Mouse (Mus musculus) embryonic facial prominence, embryonic 12.5 days (tissue): ENCODE results near the gene Defb47. TPM values are rescaled to one million over a fixed set of nuclear protein-coding genes. Genes with fewer than 3 reads are reported as not detected.

Experiments
- ATAC-seq: fragments of 200-750 bp; cut with Nextera tagmentation; 2 replicates; pipeline ENCODE4 v1.8.0; 2017; ENCODE audit not compliant: insufficient number of reproducible peaks, insufficient read depth, low FRiP score, low TSS enrichment
- H3K27ac ChIP-seq: fragments of 300-500 bp; sonication (generic); 2 replicates; pipeline ENCODE4 v1.5.1; 2016; ENCODE audit warnings: mild to moderate bottlenecking
- H3K27me3 ChIP-seq: fragments of 300-500 bp; sonication (generic); 2 replicates; pipeline ENCODE4 v1.6.1; 2016; ENCODE audit warnings: mild to moderate bottlenecking, moderate library complexity
- H3K36me3 ChIP-seq: fragments of 300-500 bp; sonication (generic); 2 replicates; pipeline ENCODE4 v1.6.1; 2016; ENCODE audit warnings: mild to moderate bottlenecking
- H3K4me1 ChIP-seq: fragments of 300-500 bp; sonication (generic); 2 replicates; pipeline ENCODE4 v1.6.1; 2016
- H3K4me2 ChIP-seq: fragments of 300-500 bp; sonication (generic); replicated peaks from 2 replicates; pipeline ENCODE4 v1.6.1; 2016; ENCODE audit warnings: mild to moderate bottlenecking, moderate library complexity
- H3K4me3 ChIP-seq: fragments of 300-500 bp; sonication (generic); 2 replicates; pipeline ENCODE4 v1.5.1; 2016; ENCODE audit warnings: mild to moderate bottlenecking
- H3K9ac ChIP-seq: fragments of 300-500 bp; sonication (generic); 2 replicates; pipeline ENCODE4 v1.6.1; 2016; ENCODE audit warnings: mild to moderate bottlenecking, moderate library complexity
- H3K9me3 ChIP-seq: fragments of 300-500 bp; sonication (generic); 2 replicates; pipeline ENCODE4 v1.6.1; 2016; ENCODE audit warnings: mild to moderate bottlenecking, moderate library complexity
- WGBS: fragments of 180-500 bp; shearing (Covaris S2); methylation state at CpG from one replicate; pipeline ENCODE4 v1.1.7; 2016; 5-methylcytosine and 5-hydroxymethylcytosine counted together
- polyA plus RNA-seq: library from polyadenylated mRNA; unstranded; fragments of >200 nt; fragmentation: Nextera tagmentation; extraction: Ambion mirVana; gene quantifications from 2 replicates; pipeline ENCODE4 v1.2.1, GENCODE M21; 2016

Gene Defb47
- not detected in 2 replicates for polyA plus RNA-seq

- WGBS: 82% methylated on average over 8 of the region's 8 CpGs
- no peak within 1 kb of the TSS for H3K4me3 ChIP-seq
- ATAC-seq: no peak
- peaks cover 8% of the 10 kb centered on the region; the same call in 1 of the 2 replicates for H3K4me1 ChIP-seq
- H3K27me3 ChIP-seq: no peaks in the 10 kb centered on the region
- H3K36me3 ChIP-seq: no peaks in the 10 kb centered on the region
- H3K4me2 ChIP-seq: no peak within 1 kb of the TSS
- H3K9ac ChIP-seq: no peak within 1 kb of the TSS
- no peak within 1 kb of the TSS for H3K27ac ChIP-seq
- H3K9me3 ChIP-seq: no peaks in the 10 kb centered on the region
Measured at GRCm38 (mm10) chr14:62997777-62998176, at the start of gene Defb47. Gene Defb47 (plus strand): TSS chr14:62998077.

GRCm38 (mm10) chr14:62956091-62956490 is 41.8 kb upstream of the Defb47 start:
- H3K9me3 ChIP-seq: no peaks in the 10 kb centered on the region
- H3K9ac ChIP-seq: no peak overlapping the region
- no peak overlapping the region for H3K4me2 ChIP-seq
- 86% methylated on average over 9 of the region's 9 CpGs for WGBS
- H3K4me3 ChIP-seq: no peak overlapping the region
- H3K36me3 ChIP-seq: peaks cover 50% of the 10 kb centered on the region
- no peak overlapping the region for H3K27ac ChIP-seq
- no peaks in the 10 kb centered on the region for H3K4me1 ChIP-seq
- no peak for ATAC-seq
- no peaks in the 10 kb centered on the region for H3K27me3 ChIP-seq

- Histone ChIP-seq H3K36me3 (no peaks in the 10 kb centered on the region; the same call in 1 of the 2 replicates), H3K9me3 (no peaks in the 10 kb centered on the region), H3K27me3 (no peaks in the 10 kb centered on the region), H3K4me3 (no peak overlapping the region), H3K4me2 (no peak overlapping the region), H3K4me1 (peaks cover 7% of the 10 kb centered on the region; the same call in 1 of the 2 replicates), H3K9ac (no peak overlapping the region), H3K27ac (no peak overlapping the region)
- no peak for ATAC-seq
- 89% methylated on average over 4 of the region's 4 CpGs for WGBS
Measured at GRCm38 (mm10) chr14:62963632-62964031, 34.2 kb upstream of the Defb47 start.

GRCm38 (mm10) chr14:62965342-62965741 is 32.5 kb upstream of the Defb47 start:
- H3K4me3 ChIP-seq: no peak overlapping the region
- 84% methylated on average over 5 of the region's 5 CpGs for WGBS
- H3K27me3 ChIP-seq: no peaks in the 10 kb centered on the region
- H3K9me3 ChIP-seq: no peaks in the 10 kb centered on the region
- no peak overlapping the region for H3K9ac ChIP-seq
- ATAC-seq: no peak
- peak overlapping the region; percentile 42; the same call in 1 of the 2 replicates for H3K4me2 ChIP-seq
- peaks cover 7% of the 10 kb centered on the region; the same call in 1 of the 2 replicates for H3K4me1 ChIP-seq
- H3K36me3 ChIP-seq: no peaks in the 10 kb centered on the region
- H3K27ac ChIP-seq: no peak overlapping the region

- H3K9ac ChIP-seq: no peak overlapping the region
- 28% methylated on average over 15 of the region's 15 CpGs for WGBS
- H3K4me1 ChIP-seq: peaks cover 11% of the 10 kb centered on the region; the same call in 1 of the 2 replicates
- peak overlapping the region; percentile 42 for H3K4me2 ChIP-seq
- peak overlapping the region; percentile 21 for H3K4me3 ChIP-seq
- H3K9me3 ChIP-seq: no peaks in the 10 kb centered on the region
- ATAC-seq: no peak
- no peak overlapping the region for H3K27ac ChIP-seq
- no peaks in the 10 kb centered on the region for H3K27me3 ChIP-seq
- H3K36me3 ChIP-seq: no peaks in the 10 kb centered on the region
Measured at GRCm38 (mm10) chr14:62965811-62966520, 31.9 kb upstream of the Defb47 start.

GRCm38 (mm10) chr14:62975046-62975445 is 22.8 kb upstream of the Defb47 start:
- ATAC-seq: no peak
- 0 out of 2 replicates have a peak, but pooled peaks cover 4% of the 10 kb centered on the region for H3K4me1 ChIP-seq
- no peaks in the 10 kb centered on the region for H3K36me3 ChIP-seq
- no peak overlapping the region for H3K4me2 ChIP-seq
- no peak overlapping the region for H3K27ac ChIP-seq
- WGBS: 13% methylated on average over 5 of the region's 5 CpGs
- no peak overlapping the region for H3K4me3 ChIP-seq
- H3K9me3 ChIP-seq: no peaks in the 10 kb centered on the region
- no peaks in the 10 kb centered on the region for H3K27me3 ChIP-seq
- H3K9ac ChIP-seq: no peak overlapping the region

GRCm38 (mm10) chr14:62979815-62980214 is 18.1 kb upstream of the Defb47 start:
- H3K4me1 ChIP-seq: no peaks in the 10 kb centered on the region
- H3K4me3 ChIP-seq: no peak overlapping the region
- WGBS: 82% methylated on average over 1 of the region's 1 CpGs

GRCm38 (mm10) chr14:62984410-62984809 is 13.5 kb upstream of the Defb47 start, which contains the start of gene Defb48:
Gene Defb48 (minus strand): TSS chr14:62984510.
- Histone ChIP-seq H3K36me3 (no peaks in the 10 kb centered on the region), H3K4me1 (no peaks in the 10 kb centered on the region), H3K27me3 (no peaks in the 10 kb centered on the region), H3K4me2 (no peak within 1 kb of the TSS), H3K9me3 (0 out of 2 replicates have a peak, but pooled peaks cover 3% of the 10 kb centered on the region), H3K9ac (no peak within 1 kb of the TSS), H3K27ac (no peak within 1 kb of the TSS), H3K4me3 (no peak within 1 kb of the TSS)
- WGBS: 76% methylated on average over 1 of the region's 1 CpGs
- ATAC-seq: no peak

More at GRCm38 (mm10) chr14:62979815-62980214, 18.1 kb upstream of the Defb47 start:
- no peaks in the 10 kb centered on the region for H3K36me3 ChIP-seq
- H3K27me3 ChIP-seq: no peaks in the 10 kb centered on the region
- H3K4me2 ChIP-seq: no peak overlapping the region
- no peak for ATAC-seq
- H3K9me3 ChIP-seq: no peaks in the 10 kb centered on the region
- H3K9ac ChIP-seq: no peak overlapping the region
- H3K27ac ChIP-seq: no peak overlapping the region

- Histone ChIP-seq H3K27me3 (no peaks in the 10 kb centered on the region), H3K27ac (no peak overlapping the region), H3K36me3 (no peaks in the 10 kb centered on the region), H3K4me2 (no peak overlapping the region), H3K9me3 (0 out of 2 replicates have a peak, but pooled peaks cover 3% of the 10 kb centered on the region), H3K4me3 (no peak overlapping the region), H3K9ac (no peak overlapping the region), H3K4me1 (peaks cover 10% of the 10 kb centered on the region; the same call in 1 of the 2 replicates)
- WGBS: 80% methylated on average over 3 of the region's 3 CpGs
- no peak for ATAC-seq
Measured at GRCm38 (mm10) chr14:62991271-62991670, 6.6 kb upstream of the Defb47 start.

GRCm38 (mm10) chr14:62991849-62992510 is 5.9 kb upstream of the Defb47 start:
- Histone ChIP-seq H3K4me2 (no peak overlapping the region), H3K9ac (no peak overlapping the region), H3K4me1 (peaks cover 10% of the 10 kb centered on the region; the same call in 1 of the 2 replicates), H3K4me3 (no peak overlapping the region), H3K9me3 (0 out of 2 replicates have a peak, but pooled peaks cover 3% of the 10 kb centered on the region), H3K36me3 (no peaks in the 10 kb centered on the region), H3K27ac (no peak overlapping the region), H3K27me3 (no peaks in the 10 kb centered on the region)
- no peak for ATAC-seq
- 69% methylated on average over 7 of the region's 7 CpGs for WGBS

GRCm38 (mm10) chr14:62998977-62999376 is 1.1 kb downstream of the Defb47 start:
- Histone ChIP-seq H3K9ac (no peak overlapping the region), H3K4me1 (no peaks in the 10 kb centered on the region), H3K4me3 (no peak overlapping the region), H3K27ac (no peak overlapping the region), H3K4me2 (no peak overlapping the region), H3K27me3 (no peaks in the 10 kb centered on the region), H3K36me3 (no peaks in the 10 kb centered on the region), H3K9me3 (no peaks in the 10 kb centered on the region)
- 90% methylated on average over 4 of the region's 4 CpGs for WGBS
- ATAC-seq: no peak

- no peak overlapping the region for H3K4me2 ChIP-seq
- WGBS: 74% methylated on average over 2 of the region's 2 CpGs
- no peaks in the 10 kb centered on the region for H3K27me3 ChIP-seq
- H3K4me1 ChIP-seq: no peaks in the 10 kb centered on the region
- no peak overlapping the region for H3K27ac ChIP-seq
- H3K9me3 ChIP-seq: no peaks in the 10 kb centered on the region
- no peak overlapping the region for H3K4me3 ChIP-seq
- no peaks in the 10 kb centered on the region for H3K36me3 ChIP-seq
- H3K9ac ChIP-seq: no peak overlapping the region
- no peak for ATAC-seq
Measured at GRCm38 (mm10) chr14:63002588-63002987, 4.7 kb downstream of the Defb47 start.
